Mouse (Mus musculus) kidney, embryonic 15.5 days (tissue): ENCODE data around the gene Tcf21. TPM values are rescaled to one million over a fixed set of nuclear protein-coding genes. Genes with fewer than 3 reads are reported as not detected.

Source experiments
- ATAC-seq: fragments of 200-750 bp; cut with Nextera tagmentation; replicated peaks from 2 replicates; pipeline ENCODE4 v1.8.0; 2017; ENCODE audit warnings: moderate TSS enrichment; ENCODE audit not compliant: low FRiP score
- H3K27ac ChIP-seq: fragments of 300-500 bp; sonication (generic); 2 replicates; pipeline ENCODE4 v1.5.1; 2015; ENCODE audit warnings: mild to moderate bottlenecking, inconsistent platforms
- H3K27me3 ChIP-seq: fragments of 300-500 bp; sonication (generic); 2 replicates; pipeline ENCODE4 v1.6.1; 2015; ENCODE audit warnings: inconsistent platforms
- H3K36me3 ChIP-seq: fragments of 300-500 bp; sonication (generic); 2 replicates; pipeline ENCODE4 v1.6.1; 2015; ENCODE audit warnings: inconsistent platforms
- H3K4me1 ChIP-seq: fragments of 300-500 bp; sonication (generic); 2 replicates; pipeline ENCODE4 v1.6.1; 2015; ENCODE audit warnings: inconsistent platforms
- H3K4me2 ChIP-seq: fragments of 300-500 bp; sonication (generic); 2 replicates; pipeline ENCODE4 v1.6.1; 2015; ENCODE audit warnings: moderate library complexity, mild to moderate bottlenecking, inconsistent platforms
- H3K4me3 ChIP-seq: fragments of 300-500 bp; sonication (generic); replicated peaks from 2 replicates; pipeline ENCODE4 v1.5.1; 2015; ENCODE audit warnings: mild to moderate bottlenecking, inconsistent platforms
- H3K9ac ChIP-seq: fragments of 300-500 bp; sonication (generic); 2 replicates; pipeline ENCODE4 v1.6.1; 2015; ENCODE audit warnings: mild to moderate bottlenecking, inconsistent platforms
- H3K9me3 ChIP-seq: fragments of 300-500 bp; sonication (generic); replicated peaks from 2 replicates; pipeline ENCODE4 v1.6.1; 2016; ENCODE audit warnings: inconsistent platforms
- WGBS: fragments of 180-500 bp; shearing (Covaris S2); methylation state at CpG from one replicate; pipeline ENCODE4 v1.1.7; 2015; ENCODE audit warnings: mixed read lengths; 5-methylcytosine and 5-hydroxymethylcytosine counted together
- polyA plus RNA-seq: library from polyadenylated mRNA; unstranded; fragments of >200 nt; fragmentation: Nextera tagmentation; extraction: Ambion mirVana; gene quantifications from 2 replicates; pipeline ENCODE4 v1.2.1, GENCODE M21; 2015

Gene Tcf21
- polyA plus RNA-seq: 325 and 329 TPM in 2 replicates

- peak; percentile 81 for ATAC-seq
- Histone ChIP-seq H3K4me1 (peaks cover 48% of the 10 kb centered on the region), H3K36me3 (no peaks in the 10 kb centered on the region), H3K9me3 (no peaks in the 10 kb centered on the region), H3K9ac (peak within 1 kb of the TSS; percentile 74), H3K4me2 (peak within 1 kb of the TSS; percentile 56), H3K4me3 (peak within 1 kb of the TSS; percentile 61), H3K27ac (peak within 1 kb of the TSS; percentile 94), H3K27me3 (peaks cover 14% of the 10 kb centered on the region)
- 3% methylated on average over 20 of the region's 20 CpGs for WGBS
Measured at GRCm38 (mm10) chr10:22819871-22820590, at the start of gene Tcf21. TSS of gene Tcf21 (minus strand) at chr10:22820174.

DNA sequence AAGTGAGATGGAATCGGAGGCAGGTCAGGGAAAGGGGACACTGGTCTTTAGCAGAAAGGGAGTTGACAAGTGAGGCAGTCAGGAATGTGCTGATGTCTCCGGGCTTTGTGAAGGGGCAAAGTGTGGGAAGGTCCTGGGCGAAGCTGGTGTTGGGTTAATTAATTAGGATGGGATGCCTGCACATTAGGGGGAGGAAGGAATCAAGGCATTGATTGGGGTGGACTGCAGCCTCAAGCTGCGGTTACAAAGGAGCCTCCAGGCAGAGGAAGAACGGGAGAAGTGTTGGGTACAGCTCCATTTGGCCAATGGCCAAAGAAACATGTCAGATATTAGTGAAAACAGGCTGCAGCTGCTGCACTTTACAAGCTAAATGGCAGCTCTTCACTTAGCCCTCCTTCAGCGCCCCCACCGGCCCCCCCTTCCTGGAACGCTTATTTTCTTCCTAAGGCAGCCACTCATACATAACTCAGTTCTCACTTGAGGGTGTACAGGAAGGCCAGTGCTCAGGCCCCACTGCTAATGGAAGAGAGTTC is 48.5 kb upstream of the Tcf21 start:
- WGBS: 11% methylated on average over 8 of the region's 8 CpGs
- Histone ChIP-seq H3K27ac (peak overlapping the region; percentile 86), H3K4me1 (peaks cover 14% of the 10 kb centered on the region), H3K4me3 (no peak overlapping the region), H3K4me2 (peak overlapping the region; percentile 19; the same call in 1 of the 2 replicates), H3K27me3 (no peaks in the 10 kb centered on the region), H3K36me3 (no peaks in the 10 kb centered on the region), H3K9me3 (no peaks in the 10 kb centered on the region), H3K9ac (no peak overlapping the region)
- peak; percentile 93 for ATAC-seq

- no peak for ATAC-seq
- WGBS: 86% methylated on average over 2 of the region's 2 CpGs
- H3K36me3 ChIP-seq: no peaks in the 10 kb centered on the region
- H3K27ac ChIP-seq: 0 out of 2 replicates have a peak overlapping the region, but pooled peaks have one; percentile 45
- no peaks in the 10 kb centered on the region for H3K9me3 ChIP-seq
- no peaks in the 10 kb centered on the region for H3K27me3 ChIP-seq
- H3K4me2 ChIP-seq: no peak overlapping the region
- no peak overlapping the region for H3K9ac ChIP-seq
- H3K4me3 ChIP-seq: no peak overlapping the region
- H3K4me1 ChIP-seq: peaks cover 11% of the 10 kb centered on the region
Measured at GRCm38 (mm10) chr10:22867210-22867609, 47.2 kb upstream of the Tcf21 start.

- WGBS: 37% methylated on average over 9 of the region's 9 CpGs
- no peak overlapping the region for H3K4me3 ChIP-seq
Measured at GRCm38 (mm10) chr10:22858111-22858510, 38.1 kb upstream of the Tcf21 start.

DNA sequence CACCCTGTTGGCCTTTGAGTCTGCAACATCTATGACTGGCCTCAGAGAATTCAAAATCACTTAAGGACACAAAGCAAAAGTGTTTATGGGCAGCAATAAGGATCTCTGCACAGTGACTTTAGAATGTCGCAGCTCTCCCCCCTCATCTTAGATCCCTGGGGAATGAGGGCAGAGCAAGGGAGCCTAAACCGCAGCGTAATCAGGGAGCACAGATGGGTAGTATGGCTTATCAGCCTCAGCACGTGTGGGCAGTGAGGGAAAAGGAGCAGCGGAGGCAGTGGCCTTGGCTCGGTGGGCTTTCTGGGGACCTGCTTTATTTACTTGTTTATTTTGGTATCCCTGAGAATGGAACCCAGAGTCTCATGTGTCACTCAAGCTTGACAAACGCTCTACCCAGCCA is 34.4 kb upstream of the Tcf21 start:
- no peaks in the 10 kb centered on the region for H3K27me3 ChIP-seq
- H3K27ac ChIP-seq: no peak overlapping the region
- H3K36me3 ChIP-seq: no peaks in the 10 kb centered on the region
- H3K4me1 ChIP-seq: peaks cover 6% of the 10 kb centered on the region; the same call in 1 of the 2 replicates
- H3K9ac ChIP-seq: no peak overlapping the region
- no peak overlapping the region for H3K4me3 ChIP-seq
- WGBS: 33% methylated on average over 7 of the region's 7 CpGs
- no peak for ATAC-seq
- H3K9me3 ChIP-seq: no peaks in the 10 kb centered on the region
- no peak overlapping the region for H3K4me2 ChIP-seq

More at GRCm38 (mm10) chr10:22858111-22858510, 38.1 kb upstream of the Tcf21 start:
- no peaks in the 10 kb centered on the region for H3K27me3 ChIP-seq
- H3K4me1 ChIP-seq: peaks cover 6% of the 10 kb centered on the region; the same call in 1 of the 2 replicates
- H3K9me3 ChIP-seq: no peaks in the 10 kb centered on the region
- no peak for ATAC-seq
- H3K4me2 ChIP-seq: no peak overlapping the region
- H3K9ac ChIP-seq: no peak overlapping the region
- no peak overlapping the region for H3K27ac ChIP-seq
- H3K36me3 ChIP-seq: no peaks in the 10 kb centered on the region

GRCm38 (mm10) chr10:22845351-22845750 is 25.4 kb upstream of the Tcf21 start:
- ATAC-seq: no peak
- no peak overlapping the region for H3K4me2 ChIP-seq
- H3K9ac ChIP-seq: no peak overlapping the region
- H3K27ac ChIP-seq: no peak overlapping the region
- peaks cover 27% of the 10 kb centered on the region; the same call in 1 of the 2 replicates for H3K27me3 ChIP-seq
- H3K9me3 ChIP-seq: no peaks in the 10 kb centered on the region
- 11% methylated on average over 3 of the region's 3 CpGs for WGBS
- peaks cover 33% of the 10 kb centered on the region for H3K4me1 ChIP-seq
- no peak overlapping the region for H3K4me3 ChIP-seq
- no peaks in the 10 kb centered on the region for H3K36me3 ChIP-seq

DNA sequence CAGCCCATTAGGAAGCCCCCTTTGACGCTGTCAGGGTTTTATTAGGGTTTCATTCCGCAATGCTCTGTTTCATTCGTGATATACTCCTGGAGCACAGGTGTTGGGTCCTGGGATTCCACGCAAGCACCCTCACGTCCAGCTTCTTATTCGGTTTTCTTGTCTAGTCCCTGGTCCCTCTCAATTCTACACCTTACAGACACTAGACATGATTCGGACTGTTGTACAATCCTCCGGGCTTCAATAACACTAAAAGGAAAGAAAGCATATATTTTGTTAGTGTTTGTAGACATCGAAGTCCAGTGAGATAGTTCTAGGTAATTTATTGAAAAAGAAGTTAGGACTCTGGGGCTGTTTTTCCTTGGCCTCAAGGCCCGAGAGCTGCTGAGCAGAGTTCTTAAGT is 24.8 kb upstream of the Tcf21 start:
- Histone ChIP-seq H3K4me2 (no peak overlapping the region), H3K27me3 (peaks cover 28% of the 10 kb centered on the region; the same call in 1 of the 2 replicates), H3K4me1 (peaks cover 33% of the 10 kb centered on the region), H3K9me3 (no peaks in the 10 kb centered on the region), H3K36me3 (no peaks in the 10 kb centered on the region), H3K4me3 (no peak overlapping the region), H3K27ac (no peak overlapping the region), H3K9ac (no peak overlapping the region)
- WGBS: 20% methylated on average over 10 of the region's 10 CpGs
- no peak for ATAC-seq

DNA sequence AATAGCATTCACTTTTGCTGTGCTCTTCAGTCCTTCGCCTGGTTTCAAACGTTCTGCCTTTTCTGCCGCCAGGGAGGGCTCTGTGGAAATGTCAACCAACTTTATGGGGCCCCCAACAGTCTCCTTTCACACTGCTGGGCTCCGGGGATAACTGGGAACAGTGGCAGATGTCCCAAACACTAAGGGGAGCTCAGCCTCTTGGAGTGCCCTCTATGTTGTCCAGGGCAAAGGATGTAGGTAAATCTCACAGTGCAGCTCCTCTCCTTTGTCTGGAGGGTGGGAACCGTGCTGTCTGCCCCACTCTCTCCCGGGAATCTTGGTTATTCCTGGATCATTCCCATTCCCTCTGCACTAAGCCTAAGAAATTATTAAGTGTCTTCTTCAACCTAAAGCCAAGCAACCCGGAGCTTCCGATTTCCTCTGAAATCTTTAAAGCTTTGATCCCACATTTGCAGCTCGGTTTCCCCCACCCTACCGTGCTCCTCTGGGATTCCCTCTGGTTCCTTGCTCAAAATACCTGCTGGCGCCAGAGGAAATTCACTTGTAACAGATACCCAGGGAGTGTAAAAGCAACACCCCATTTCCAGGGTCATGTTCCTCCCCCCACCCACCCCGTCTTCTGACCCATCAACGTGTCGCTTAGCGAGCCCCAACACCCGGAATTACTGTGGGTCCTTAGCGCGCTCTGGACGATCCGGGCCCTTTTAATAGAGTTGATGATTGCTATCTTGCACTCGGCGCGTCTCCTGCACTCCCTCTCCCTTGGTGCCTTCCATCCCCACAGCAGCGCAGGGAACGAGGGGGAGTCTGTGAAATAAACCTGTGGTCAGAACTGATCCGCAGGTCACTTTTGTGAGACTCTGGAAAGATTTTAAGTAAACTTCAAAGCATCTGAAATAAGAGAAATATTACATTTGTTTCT is 23.7 kb upstream of the Tcf21 start:
- peak overlapping the region; percentile 26; the same call in 1 of the 2 replicates for H3K9ac ChIP-seq
- WGBS: 2% methylated on average over 26 of the region's 26 CpGs
- H3K36me3 ChIP-seq: no peaks in the 10 kb centered on the region
- peak overlapping the region; percentile 30 for H3K4me3 ChIP-seq
- no peaks in the 10 kb centered on the region for H3K9me3 ChIP-seq
- ATAC-seq: peak; percentile 69
- H3K4me1 ChIP-seq: peaks cover 36% of the 10 kb centered on the region
- peaks cover 28% of the 10 kb centered on the region; the same call in 1 of the 2 replicates for H3K27me3 ChIP-seq
- H3K27ac ChIP-seq: peak overlapping the region; percentile 75
- H3K4me2 ChIP-seq: peak overlapping the region; percentile 58

- ATAC-seq: peak; percentile 57
- peaks cover 28% of the 10 kb centered on the region; the same call in 1 of the 2 replicates for H3K27me3 ChIP-seq
- H3K4me2 ChIP-seq: peak overlapping the region; percentile 58
- no peak overlapping the region for H3K4me3 ChIP-seq
- 7% methylated on average over 17 of the region's 17 CpGs for WGBS
- no peaks in the 10 kb centered on the region for H3K9me3 ChIP-seq
- H3K4me1 ChIP-seq: peaks cover 38% of the 10 kb centered on the region
- H3K36me3 ChIP-seq: no peaks in the 10 kb centered on the region
- no peak overlapping the region for H3K9ac ChIP-seq
- peak overlapping the region; percentile 75 for H3K27ac ChIP-seq
Measured at GRCm38 (mm10) chr10:22842781-22843439, 22.9 kb upstream of the Tcf21 start.

DNA sequence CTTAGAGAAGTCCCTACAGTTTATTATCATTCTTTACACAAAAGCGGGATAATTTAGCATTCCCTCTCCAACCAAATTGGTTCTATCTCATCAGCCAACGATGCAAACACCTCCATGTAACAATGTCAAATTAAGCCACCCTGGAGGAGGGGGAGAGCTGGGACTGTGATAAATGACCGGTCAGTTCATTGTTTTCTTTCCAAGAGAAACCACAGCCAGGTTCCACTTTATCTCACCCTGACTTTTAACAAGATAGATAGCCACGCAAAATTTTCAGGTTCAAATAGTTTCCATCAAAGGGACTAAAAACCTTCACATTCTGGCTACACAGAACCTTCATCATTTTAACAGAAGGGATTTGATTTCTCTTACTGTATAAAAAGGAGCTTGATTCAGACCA is 22.1 kb upstream of the Tcf21 start:
- peaks cover 28% of the 10 kb centered on the region; the same call in 1 of the 2 replicates for H3K27me3 ChIP-seq
- peaks cover 41% of the 10 kb centered on the region for H3K4me1 ChIP-seq
- no peak overlapping the region for H3K9ac ChIP-seq
- ATAC-seq: no peak
- H3K27ac ChIP-seq: no peak overlapping the region
- no peaks in the 10 kb centered on the region for H3K9me3 ChIP-seq
- no peaks in the 10 kb centered on the region for H3K36me3 ChIP-seq
- 8% methylated on average over 4 of the region's 4 CpGs for WGBS
- no peak overlapping the region for H3K4me3 ChIP-seq
- H3K4me2 ChIP-seq: no peak overlapping the region

GRCm38 (mm10) chr10:22826244-22826643 is 6.3 kb upstream of the Tcf21 start:
- Histone ChIP-seq H3K4me3 (no peak overlapping the region), H3K27ac (no peak overlapping the region), H3K36me3 (no peaks in the 10 kb centered on the region), H3K9me3 (no peaks in the 10 kb centered on the region), H3K9ac (no peak overlapping the region), H3K4me1 (peaks cover 20% of the 10 kb centered on the region), H3K4me2 (no peak overlapping the region), H3K27me3 (no peaks in the 10 kb centered on the region)
- WGBS: 84% methylated on average over 2 of the region's 2 CpGs
- ATAC-seq: no peak
